In genomic region chr3:70026605-70027004, GRCm38 (mm10) we compare ENCODE assay signal across 23 mouse cellular contexts. TPM values are rescaled to one million over a fixed set of nuclear protein-coding genes. Genes with fewer than 3 reads are reported as not detected.
"Had no signal": no experiment of that assay in that cellular context is flagged by ENCODE, and none has a peak within 500 bp of the region (broad histone marks: within the 10 kb centered on the region; RNA-seq: fewer than 3 reads in every experiment).

No protein-coding gene starts in this region.

- ATAC-seq: liver, postnatal 0 days; midbrain, embryonic 13.5 days; midbrain, embryonic 15.5 days had no signal

- H3K4me1 ChIP-seq: liver, embryonic 15.5 days; megakaryocyte, embryonic 14.5 days; midbrain, embryonic 13.5 days; midbrain, embryonic 15.5 days; neural tube, embryonic 12.5 days; stomach, embryonic 15.5 days had no signal

- DNase-seq: liver, postnatal 0 days; lung, adult 2 months; lung, postnatal 10 days; lung, postnatal 36 days; right cerebral cortex, postnatal 14 days; thymus, adult 18-20 months; thymus, postnatal 14 days; thymus, postnatal 36 days had no signal

- H3K27me3 ChIP-seq: liver, embryonic 15.5 days; megakaryocyte, embryonic 14.5 days; midbrain, embryonic 13.5 days; midbrain, embryonic 15.5 days; neural tube, embryonic 12.5 days; stomach, embryonic 15.5 days had no signal

- H3K9me3 ChIP-seq: liver, embryonic 15.5 days; midbrain, embryonic 13.5 days; midbrain, embryonic 15.5 days; neural tube, embryonic 12.5 days; stomach, embryonic 15.5 days had no signal

- H3K27ac ChIP-seq: liver, embryonic 15.5 days; macrophage; midbrain, embryonic 13.5 days; midbrain, embryonic 15.5 days; neural tube, embryonic 12.5 days; stomach, embryonic 15.5 days had no signal

- H3K4me2 ChIP-seq: liver, embryonic 15.5 days; midbrain, embryonic 11.5 days; midbrain, embryonic 13.5 days; midbrain, embryonic 15.5 days; neural tube, embryonic 12.5 days; stomach, embryonic 15.5 days had no signal

- H3K4me3 ChIP-seq: liver, embryonic 15.5 days; megakaryocyte, embryonic 14.5 days; midbrain, embryonic 13.5 days; midbrain, embryonic 15.5 days; neural tube, embryonic 12.5 days; stomach, embryonic 15.5 days had no signal

- H3K36me3 ChIP-seq: liver, embryonic 15.5 days; midbrain, embryonic 13.5 days; midbrain, embryonic 15.5 days; neural tube, embryonic 12.5 days; stomach, embryonic 15.5 days had no signal

- H3K9ac ChIP-seq: liver, embryonic 15.5 days; liver, postnatal 0 days; midbrain, embryonic 13.5 days; midbrain, embryonic 15.5 days; neural tube, embryonic 12.5 days; stomach, embryonic 15.5 days had no signal

RNA-seq across cellular contexts. Expression of gene Otol1, which starts 19.2 kb away (rescaled TPM):
- total RNA-seq: megakaryocyte progenitor cell, adult 5-6 weeks; midbrain, postnatal 0 days; monocyte, adult 5-6 weeks; neutrophil, adult 5-6 weeks had no signal
- polyA plus RNA-seq: liver, embryonic 15.5 days; liver, postnatal 0 days; lung, adult 2 months; lung, embryonic 16.5 days; macrophage; midbrain, embryonic 11.5 days; midbrain, embryonic 13.5 days; midbrain, embryonic 15.5 days; midbrain, postnatal 0 days; neural tube, embryonic 12.5 days; neural tube, embryonic 14.5 days; spleen, adult 2 months; stomach, embryonic 15.5 days had no signal
